Mouse (Mus musculus) ES-Bruce4 (cell line): ENCODE data around the gene Rps18.

Experiments used
- CTCF ChIP-seq: IDR thresholded peaks from one replicate; pipeline ENCODE4 v1.8.1; 2011; ENCODE audit warnings: low read depth, low read length
- POLR2A ChIP-seq: IDR thresholded peaks from one replicate; pipeline ENCODE4 v1.8.1; 2011; ENCODE audit warnings: low read length; ENCODE audit not compliant: insufficient read depth

DNA sequence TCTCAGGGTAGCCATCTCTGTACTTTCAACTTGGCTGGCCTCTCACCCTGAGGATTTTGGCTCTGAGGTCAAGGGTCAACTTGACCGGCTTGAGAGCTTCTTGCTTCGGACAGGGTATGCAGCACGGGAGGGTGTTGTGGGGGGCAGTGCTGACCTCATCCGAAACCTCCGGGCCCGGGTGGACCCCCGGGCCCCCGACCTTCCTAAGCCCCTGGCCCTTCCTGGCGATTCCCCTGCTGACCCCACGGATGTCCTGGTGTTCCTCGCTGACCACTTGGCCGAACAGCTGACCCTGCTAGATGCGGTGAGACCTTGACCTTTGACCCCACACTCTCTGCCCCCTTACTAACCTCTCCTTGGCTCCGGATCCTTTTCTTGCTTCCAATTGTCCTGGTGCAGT lies 23.4 kb downstream of the Rps18 start:
- TF ChIP-seq CTCF: no peak
- no peak for TF ChIP-seq POLR2A
